Mouse (Mus musculus) liver, postnatal 0 days (tissue): Measurements from ENCODE around the gene Tuba3a.
"Not testable (repeated sequence)": the region's sequence is repeated elsewhere in the genome, so short reads cannot be mapped to it uniquely, and the experiment has no call there.

Experiments
- CTCF ChIP-seq: sonication (generic); IDR thresholded peaks from 2 replicates; pipeline ENCODE4 v1.5.1; 2016; ENCODE audit warnings: antibody characterized with exemption, low read depth
- EP300 ChIP-seq: IDR thresholded peaks from 2 replicates; pipeline ENCODE4 v1.6.1; 2016; ENCODE audit warnings: antibody characterized with exemption, low read depth, mild to moderate bottlenecking

DNA sequence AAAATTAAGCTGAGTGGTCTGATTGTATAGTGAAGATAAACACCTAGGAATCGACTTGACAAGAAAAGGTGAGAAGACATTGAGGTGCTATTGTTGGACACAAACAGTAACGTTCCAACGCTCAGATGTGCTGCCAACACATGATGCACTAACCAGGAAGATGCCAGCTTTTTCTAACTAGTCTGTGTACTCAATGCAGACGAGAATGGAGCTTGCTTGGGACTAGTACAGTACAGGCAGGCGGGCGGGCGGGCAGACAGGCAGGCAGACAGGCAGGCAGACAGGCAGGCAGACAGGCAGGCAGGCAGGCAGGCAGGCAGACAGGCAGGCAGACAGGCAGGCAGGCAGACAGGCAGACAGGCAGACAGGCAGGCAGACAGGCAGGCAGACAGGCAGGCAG, 18.6 kb upstream of the Tuba3a start:
- TF ChIP-seq EP300, CTCF: not testable (repeated sequence)
